Mouse (Mus musculus) limb, embryonic 14.5 days (tissue): Measurements from ENCODE around the gene Ercc2. TPM values are rescaled to one million over a fixed set of nuclear protein-coding genes. Genes with fewer than 3 reads are reported as not detected.

Experiments
- ATAC-seq: fragments of 200-750 bp; cut with Nextera tagmentation; 2 replicates; pipeline ENCODE4 v1.8.0; 2017; ENCODE audit warnings: low read depth, moderate number of reproducible peaks, moderate TSS enrichment; ENCODE audit not compliant: low FRiP score
- DNase-seq: peaks from one replicate; pipeline ENCODE4 v3.0.0-alpha.2; 2015; ENCODE audit warnings: low spot score
- H3K27ac ChIP-seq: fragments of 300-500 bp; sonication (generic); replicated peaks from 2 replicates; pipeline ENCODE4 v1.5.1; 2014; ENCODE audit warnings: low read depth, mild to moderate bottlenecking, low read length, moderate library complexity, mixed read lengths
- H3K27me3 ChIP-seq: fragments of 300-500 bp; sonication (generic); 2 replicates; pipeline ENCODE4 v1.6.1; 2014; ENCODE audit warnings: low read length, mixed read lengths; ENCODE audit not compliant: control insufficient read depth, insufficient read depth
- H3K36me3 ChIP-seq: fragments of 300-500 bp; sonication (generic); 2 replicates; pipeline ENCODE4 v1.6.1; 2014; ENCODE audit warnings: mild to moderate bottlenecking, low read length, moderate library complexity, mixed read lengths; ENCODE audit not compliant: control insufficient read depth, insufficient read depth
- H3K4me1 ChIP-seq: fragments of 300-500 bp; sonication (generic); 2 replicates; pipeline ENCODE4 v1.6.1; 2014; ENCODE audit warnings: antibody characterized with exemption, low read length, mixed read lengths; ENCODE audit not compliant: control insufficient read depth, insufficient read depth
- H3K4me2 ChIP-seq: fragments of 300-500 bp; sonication (generic); replicated peaks from 2 replicates; pipeline ENCODE4 v1.6.1; 2014; ENCODE audit warnings: low read depth, mild to moderate bottlenecking, low read length, moderate library complexity; ENCODE audit not compliant: severe bottlenecking
- H3K4me3 ChIP-seq: fragments of 300-500 bp; sonication (generic); replicated peaks from 2 replicates; pipeline ENCODE4 v1.5.1; 2014; ENCODE audit warnings: low read length
- H3K9ac ChIP-seq: fragments of 300-500 bp; sonication (generic); 2 replicates; pipeline ENCODE4 v1.6.1; 2014; ENCODE audit warnings: mild to moderate bottlenecking, low read depth, low read length, moderate library complexity; ENCODE audit not compliant: severe bottlenecking
- H3K9me3 ChIP-seq: fragments of 300-500 bp; sonication (generic); 2 replicates; pipeline ENCODE4 v1.6.1; 2016; ENCODE audit warnings: low read length; ENCODE audit not compliant: control insufficient read depth
- POLR2A ChIP-seq: fragments of 200-500 bp; IDR thresholded peaks from 2 replicates; pipeline ENCODE4 v1.8.0; 2012; ENCODE audit warnings: inconsistent platforms, mild to moderate bottlenecking, moderate library complexity, borderline replicate concordance; ENCODE audit not compliant: insufficient read depth, insufficient read length; ENCODE audit errors: extremely low read depth
- WGBS: fragments of 180-500 bp; shearing (Covaris S2); extraction: QIAGEN DNeasy Blood & Tissue Kit; methylation state at CpG from one replicate; pipeline ENCODE4 v1.1.7; 2014; 5-methylcytosine and 5-hydroxymethylcytosine counted together
- polyA plus RNA-seq, 2 experiments: library from polyadenylated mRNA; depleted of rRNA in 1 of 2; stranded (reverse) in 1 of 2; unstranded in 1 of 2; fragments of >200 nt; fragmentation: Nextera tagmentation in 1 of 2; extraction: Ambion mirVana in 1 of 2; gene quantifications; 2 replicates each; pipeline versions ENCODE4 v1.2.1 to v1.2.3; 2012 to 2014

Gene Ercc2
- polyA plus RNA-seq, 2 experiments = 11.3 to 58.1 TPM

- no peaks in the 10 kb centered on the region for H3K4me1 ChIP-seq
- DNase-seq = no peak
- no peak overlapping the region for H3K4me2 ChIP-seq
- H3K36me3 ChIP-seq = peaks cover 100% of the 10 kb centered on the region
- H3K9ac ChIP-seq = no peak overlapping the region
- no peaks in the 10 kb centered on the region for H3K27me3 ChIP-seq
- 97% methylated on average over 2 of the region's 2 CpGs for WGBS
- no peak overlapping the region for H3K27ac ChIP-seq
- no peaks in the 10 kb centered on the region for H3K9me3 ChIP-seq
- no peak for ATAC-seq
- TF ChIP-seq POLR2A = no peak
- H3K4me3 ChIP-seq = no peak overlapping the region
Measured at GRCm38 (mm10) chr7:19432475-19432874, 50.7 kb downstream of the Ercc2 start.

GRCm38 (mm10) chr7:19436276-19436675, 54.5 kb downstream of the Ercc2 start:
- Histone ChIP-seq H3K9me3 (no peaks in the 10 kb centered on the region), H3K9ac (no peak overlapping the region), H3K4me2 (no peak overlapping the region), H3K27me3 (no peaks in the 10 kb centered on the region), H3K27ac (no peak overlapping the region), H3K4me3 (no peak overlapping the region), H3K4me1 (no peaks in the 10 kb centered on the region), H3K36me3 (peaks cover 89% of the 10 kb centered on the region)
- WGBS = 94% methylated on average over 2 of the region's 2 CpGs
- TF ChIP-seq POLR2A = no peak
- DNase-seq = no peak
- ATAC-seq = no peak

- H3K27ac ChIP-seq = no peak overlapping the region
- ATAC-seq (no peak), DNase-seq (no peak)
- H3K9me3 ChIP-seq = no peaks in the 10 kb centered on the region
- H3K4me3 ChIP-seq = no peak overlapping the region
- no peak overlapping the region for H3K9ac ChIP-seq
- no peaks in the 10 kb centered on the region for H3K27me3 ChIP-seq
- H3K4me2 ChIP-seq = no peak overlapping the region
- 86% methylated on average over 9 of the region's 9 CpGs for WGBS
- no peaks in the 10 kb centered on the region for H3K4me1 ChIP-seq
- H3K36me3 ChIP-seq = peaks cover 89% of the 10 kb centered on the region
- TF ChIP-seq POLR2A = no peak
Measured at GRCm38 (mm10) chr7:19437048-19437447, 55.2 kb downstream of the Ercc2 start.

DNA sequence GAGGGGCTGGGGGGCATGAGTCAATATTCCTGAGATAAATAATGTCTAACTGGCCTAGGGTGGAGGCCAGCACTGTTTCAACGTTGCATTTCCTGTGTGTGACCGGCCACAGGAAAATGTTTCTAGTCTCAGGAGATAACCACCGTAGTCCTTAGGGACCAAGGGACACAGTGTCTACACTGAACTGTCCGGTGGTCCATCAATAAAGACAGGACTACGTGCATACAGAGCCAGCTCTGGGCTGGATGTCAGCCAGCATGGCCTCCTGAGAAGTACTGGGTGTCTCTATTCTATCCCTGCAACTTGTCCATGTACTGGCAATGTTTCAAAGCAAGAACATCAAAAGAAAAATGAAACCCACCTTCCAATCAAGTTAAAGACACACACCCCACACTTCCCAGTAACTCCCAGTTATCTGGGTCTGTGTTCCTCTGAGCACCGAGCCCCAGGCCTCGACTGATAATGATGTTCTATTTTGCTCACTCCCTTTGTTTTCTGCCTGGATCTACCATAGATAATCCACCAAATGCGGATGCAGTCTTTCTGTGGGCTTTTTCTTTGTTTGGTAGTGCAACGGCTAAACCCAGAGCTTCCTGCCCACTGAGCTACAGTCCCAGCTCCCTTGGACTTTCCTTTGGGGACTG, 59.8 kb downstream of the Ercc2 start:
- Histone ChIP-seq H3K4me2 (no peak overlapping the region), H3K36me3 (peaks cover 84% of the 10 kb centered on the region), H3K4me1 (no peaks in the 10 kb centered on the region), H3K27me3 (no peaks in the 10 kb centered on the region), H3K9me3 (no peaks in the 10 kb centered on the region), H3K9ac (no peak overlapping the region), H3K4me3 (no peak overlapping the region), H3K27ac (no peak overlapping the region)
- DNase-seq (no peak), ATAC-seq (no peak)
- WGBS = 92% methylated on average over 9 of the region's 9 CpGs
- no peak for TF ChIP-seq POLR2A

GRCm38 (mm10) chr7:19443344-19443743, 61.5 kb downstream of the Ercc2 start:
- ATAC-seq (peak; percentile 53; the same call in 1 of the 2 replicates), DNase-seq (peak; percentile 84)
- H3K4me2 ChIP-seq = no peak overlapping the region
- no peaks in the 10 kb centered on the region for H3K4me1 ChIP-seq
- H3K36me3 ChIP-seq = peaks cover 84% of the 10 kb centered on the region
- TF ChIP-seq POLR2A = no peak
- H3K9ac ChIP-seq = no peak overlapping the region
- no peaks in the 10 kb centered on the region for H3K9me3 ChIP-seq
- no peak overlapping the region for H3K4me3 ChIP-seq
- no peak overlapping the region for H3K27ac ChIP-seq
- H3K27me3 ChIP-seq = no peaks in the 10 kb centered on the region
- WGBS = 25% methylated on average over 3 of the region's 3 CpGs
